Mouse (Mus musculus): Measurements from ENCODE around the gene Mus81. TPM values are rescaled to one million over a fixed set of nuclear protein-coding genes. Genes with fewer than 3 reads are reported as not detected.
A peak's percentile ranks its signal among the peaks of the same experiment; 100 is the strongest.

The Mus81 gene
- total and polyA plus RNA-seq, 3 experiments, result 16.0 to 38.0 (median 19.5) TPM

GRCm38 (mm10) chr19:5459896-5460295 is 28.3 kb downstream of the Mus81 start:
- H3K4me1 ChIP-seq (ENCODE audit: insufficient read depth, low read depth, low read length), result peaks cover 75% of the 10 kb centered on the region
- H3K4me3 ChIP-seq (ENCODE audit: low read depth, low read length), result peak overlapping the region; percentile 88
- no peak for DNase-seq (ENCODE audit: low spot score)
- ATAC-seq (ENCODE audit: extremely low read depth, insufficient number of reproducible peaks, low FRiP score, poor library complexity, severe bottlenecking), result no peak
- H3K9me3 ChIP-seq (replicated peaks), result no peaks in the 10 kb centered on the region
- no peaks in the 10 kb centered on the region for H3K27me3 ChIP-seq (ENCODE audit: insufficient read depth, low read length)
- TF ChIP-seq POLR2AphosphoS5 (IDR thresholded peaks at IDR 0.05; ENCODE audit: insufficient replicate concordance, low read depth, low read length) (no peak), TAL1 (conservative IDR thresholded peaks at IDR 0.05; ENCODE audit: low read depth, low read length) (no peak), GATA2 (IDR thresholded peaks at IDR 0.05; ENCODE audit: borderline replicate concordance, low read depth, low read length) (no peak), CTCF (IDR thresholded peaks at IDR 0.05; ENCODE audit: low read depth, low read length) (no peak), GATA1 (IDR thresholded peaks at IDR 0.05; ENCODE audit: borderline replicate concordance, low read length) (no peak)
- H3K36me3 ChIP-seq (replicated peaks), result peaks cover 54% of the 10 kb centered on the region

GRCm38 (mm10) chr19:5459019-5459418 is 29.2 kb downstream of the Mus81 start:
- H3K27me3 ChIP-seq (ENCODE audit: insufficient read depth, low read length), result no peaks in the 10 kb centered on the region
- DNase-seq (ENCODE audit: low spot score), result no peak
- no peak for ATAC-seq (ENCODE audit: extremely low read depth, insufficient number of reproducible peaks, low FRiP score, poor library complexity, severe bottlenecking)
- TF ChIP-seq GATA2 (IDR thresholded peaks at IDR 0.05; ENCODE audit: borderline replicate concordance, low read depth, low read length) (no peak), GATA1 (IDR thresholded peaks at IDR 0.05; ENCODE audit: borderline replicate concordance, low read length) (no peak), POLR2AphosphoS5 (IDR thresholded peaks at IDR 0.05; ENCODE audit: insufficient replicate concordance, low read depth, low read length) (no peak), CTCF (IDR thresholded peaks at IDR 0.05; ENCODE audit: low read depth, low read length) (no peak), TAL1 (conservative IDR thresholded peaks at IDR 0.05; ENCODE audit: low read depth, low read length) (no peak)
- peaks cover 80% of the 10 kb centered on the region for H3K4me1 ChIP-seq (ENCODE audit: insufficient read depth, low read depth, low read length)
- peaks cover 54% of the 10 kb centered on the region for H3K36me3 ChIP-seq (replicated peaks)
- no peak overlapping the region for H3K4me3 ChIP-seq (ENCODE audit: low read depth, low read length)
- H3K9me3 ChIP-seq (replicated peaks), result no peaks in the 10 kb centered on the region

GRCm38 (mm10) chr19:5457746-5458442 is 30.3 kb downstream of the Mus81 start, which contains the start of gene Ccdc85b:
TSS of gene Ccdc85b (minus strand) at chr19:5457894.
- Histone ChIP-seq H3K36me3 (replicated peaks) (peaks cover 52% of the 10 kb centered on the region), H3K9me3 (replicated peaks) (no peaks in the 10 kb centered on the region), H3K4me1 (ENCODE audit: insufficient read depth, low read depth, low read length) (peaks cover 72% of the 10 kb centered on the region), H3K4me3 (ENCODE audit: low read depth, low read length) (peak within 1 kb of the TSS; percentile 89), H3K27me3 (ENCODE audit: insufficient read depth, low read length) (no peaks in the 10 kb centered on the region)
- no peak for TF ChIP-seq GATA1 (IDR thresholded peaks at IDR 0.05; ENCODE audit: borderline replicate concordance, low read length)
- no peak for TF ChIP-seq TAL1 (conservative IDR thresholded peaks at IDR 0.05; ENCODE audit: low read depth, low read length)
- TF ChIP-seq GATA2 (IDR thresholded peaks at IDR 0.05; ENCODE audit: borderline replicate concordance, low read depth, low read length), result no peak
- no peak for TF ChIP-seq POLR2AphosphoS5 (IDR thresholded peaks at IDR 0.05; ENCODE audit: insufficient replicate concordance, low read depth, low read length)
- no peak for TF ChIP-seq CTCF (IDR thresholded peaks at IDR 0.05; ENCODE audit: low read depth, low read length)
- no peak for ATAC-seq (ENCODE audit: extremely low read depth, insufficient number of reproducible peaks, low FRiP score, poor library complexity, severe bottlenecking)
- DNase-seq (ENCODE audit: low spot score), result no peak

- H3K4me3 ChIP-seq (ENCODE audit: low read depth, low read length), result peak overlapping the region; percentile 89
- peaks cover 48% of the 10 kb centered on the region for H3K36me3 ChIP-seq (replicated peaks)
- peaks cover 72% of the 10 kb centered on the region for H3K4me1 ChIP-seq (ENCODE audit: insufficient read depth, low read depth, low read length)
- TF ChIP-seq CTCF (IDR thresholded peaks at IDR 0.05; ENCODE audit: low read depth, low read length), result no peak
- no peak for TF ChIP-seq TAL1 (conservative IDR thresholded peaks at IDR 0.05; ENCODE audit: low read depth, low read length)
- no peak for TF ChIP-seq POLR2AphosphoS5 (IDR thresholded peaks at IDR 0.05; ENCODE audit: insufficient replicate concordance, low read depth, low read length)
- no peak for TF ChIP-seq GATA2 (IDR thresholded peaks at IDR 0.05; ENCODE audit: borderline replicate concordance, low read depth, low read length)
- no peak for TF ChIP-seq GATA1 (IDR thresholded peaks at IDR 0.05; ENCODE audit: borderline replicate concordance, low read length)
- DNase-seq (ENCODE audit: low spot score), result peak; percentile 82
- no peaks in the 10 kb centered on the region for H3K9me3 ChIP-seq (replicated peaks)
- H3K27me3 ChIP-seq (ENCODE audit: insufficient read depth, low read length), result no peaks in the 10 kb centered on the region
- peak; percentile 66 for ATAC-seq (ENCODE audit: extremely low read depth, insufficient number of reproducible peaks, low FRiP score, poor library complexity, severe bottlenecking)
Observed at GRCm38 (mm10) chr19:5456922-5457745, 31.1 kb downstream of the Mus81 start.

GRCm38 (mm10) chr19:5456241-5456921 is 31.8 kb downstream of the Mus81 start:
- TF ChIP-seq CTCF (IDR thresholded peaks at IDR 0.05; ENCODE audit: low read depth, low read length) (no peak), POLR2AphosphoS5 (IDR thresholded peaks at IDR 0.05; ENCODE audit: insufficient replicate concordance, low read depth, low read length) (no peak), TAL1 (conservative IDR thresholded peaks at IDR 0.05; ENCODE audit: low read depth, low read length) (no peak), GATA1 (IDR thresholded peaks at IDR 0.05; ENCODE audit: borderline replicate concordance, low read length) (no peak), GATA2 (IDR thresholded peaks at IDR 0.05; ENCODE audit: borderline replicate concordance, low read depth, low read length) (no peak)
- ATAC-seq (ENCODE audit: extremely low read depth, insufficient number of reproducible peaks, low FRiP score, poor library complexity, severe bottlenecking) (no peak), DNase-seq (ENCODE audit: low spot score) (peak; percentile 50)
- Histone ChIP-seq H3K36me3 (replicated peaks) (peaks cover 48% of the 10 kb centered on the region), H3K9me3 (replicated peaks) (no peaks in the 10 kb centered on the region), H3K4me1 (ENCODE audit: insufficient read depth, low read depth, low read length) (peaks cover 71% of the 10 kb centered on the region), H3K4me3 (ENCODE audit: low read depth, low read length) (peak overlapping the region; percentile 89), H3K27me3 (ENCODE audit: insufficient read depth, low read length) (no peaks in the 10 kb centered on the region)

Data from G1E (cell line).